Mouse (Mus musculus): Measurements from ENCODE around the gene Nrxn3.

DNA sequence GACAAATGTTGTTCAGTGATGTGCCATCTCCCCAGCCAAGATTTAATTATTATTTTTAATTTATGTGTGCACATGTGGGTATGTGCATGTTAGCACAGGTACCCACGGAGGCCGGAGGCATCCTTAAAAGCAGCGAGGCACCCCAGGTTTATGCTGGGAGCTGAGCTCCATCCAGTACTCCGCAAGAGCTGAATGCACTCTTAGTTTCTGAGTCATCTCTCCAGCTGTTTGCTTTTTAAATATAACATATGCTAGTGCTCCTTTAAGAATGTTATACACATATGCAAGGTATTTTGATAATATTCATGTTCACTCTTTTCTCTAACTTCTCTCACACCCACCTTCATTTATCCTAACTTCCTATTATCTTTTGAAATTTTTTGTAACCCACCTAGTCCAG, 271.1 kb downstream of the Nrxn3 start:
- TF ChIP-seq GATA1 (IDR thresholded peaks at IDR 0.05; ENCODE audit: borderline replicate concordance, low read length): no peak
- TF ChIP-seq FLI1 (IDR thresholded peaks at IDR 0.05; ENCODE audit: low read length): no peak
